Mouse (Mus musculus) heart, postnatal 25 days (tissue): ENCODE data around the gene Aqp3. TPM values are rescaled to one million over a fixed set of nuclear protein-coding genes. Genes with fewer than 3 reads are reported as not detected.
"Not testable (repeated sequence)": the region's sequence is repeated elsewhere in the genome, so short reads cannot be mapped to it uniquely, and the experiment has no call there.

Experiments
- DNase-seq: peaks from one replicate; pipeline ENCODE4 v3.0.0; 2022; ENCODE audit warnings: low spot score
- intact Hi-C: fragments of 180-260 bp; cut with DNase I; formaldehyde crosslinking; loops from one replicate; pipeline ENCODE4 v1.15.1; 2025
- total RNA-seq, 2 experiments: library from RNA; stranded (reverse); gene quantifications; 2 replicates each; pipeline ENCODE4 v1.2.3; 2021

Aqp3 gene
- total RNA-seq, 2 experiments from 2014 or later: not detected

DNA sequence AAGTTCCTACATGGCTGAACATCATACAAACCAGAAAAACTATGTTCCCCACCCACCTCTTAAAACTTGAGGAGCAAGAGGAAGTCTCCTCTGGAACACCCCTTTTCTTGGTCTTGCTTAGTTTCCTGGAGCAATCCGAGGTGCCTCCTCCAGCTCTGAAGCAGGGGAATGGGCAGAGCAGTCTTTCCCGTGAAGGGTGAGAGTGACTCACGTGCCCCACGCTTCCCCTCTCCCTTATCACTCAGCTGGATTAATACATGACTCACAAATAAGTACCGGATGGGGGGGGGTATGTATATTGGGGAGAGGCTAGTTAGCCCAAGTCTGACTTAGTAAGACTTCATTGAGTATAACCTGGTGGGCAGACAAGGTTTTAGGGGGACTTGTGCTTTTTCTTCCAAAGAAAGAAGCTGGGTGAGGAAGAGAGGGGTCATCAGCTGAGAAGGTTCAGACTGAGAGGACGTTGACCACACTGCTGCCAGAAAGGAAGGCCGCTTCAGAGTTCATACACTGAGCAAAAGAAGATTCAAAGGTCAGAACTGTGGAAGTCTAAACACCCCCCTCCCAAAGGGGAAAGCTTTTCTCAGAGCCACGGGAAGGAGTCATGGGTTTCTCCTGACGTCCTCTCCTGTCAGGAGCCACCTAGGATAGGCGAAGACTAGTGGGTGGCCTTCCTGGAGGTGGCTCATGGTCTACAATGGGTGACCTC is 10.9 kb upstream of the Aqp3 start:
- intact Hi-C loops: no loop called here
- DNase-seq: no peak

DNA sequence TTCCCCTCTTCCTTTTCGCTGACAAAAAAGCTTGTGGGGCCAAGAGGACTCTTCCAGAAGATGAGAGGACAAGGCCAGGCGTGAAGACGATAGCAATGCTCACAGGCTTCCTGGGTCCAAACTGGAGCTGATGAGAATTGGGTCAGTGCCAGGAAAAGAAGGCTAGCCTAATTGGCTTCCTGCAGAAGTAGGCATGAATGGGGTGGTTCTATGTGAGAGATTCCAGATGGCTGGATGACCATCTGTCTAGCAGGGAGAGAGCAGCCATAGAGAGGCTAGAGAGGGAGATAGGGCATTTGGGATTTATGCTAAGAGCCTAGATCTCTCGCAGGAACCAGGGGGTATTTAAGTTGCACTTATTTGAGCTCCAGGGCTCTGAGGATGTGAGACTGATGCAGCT is 9.5 kb upstream of the Aqp3 start:
- DNase-seq: no peak
- intact Hi-C loops: no loop called here

DNA sequence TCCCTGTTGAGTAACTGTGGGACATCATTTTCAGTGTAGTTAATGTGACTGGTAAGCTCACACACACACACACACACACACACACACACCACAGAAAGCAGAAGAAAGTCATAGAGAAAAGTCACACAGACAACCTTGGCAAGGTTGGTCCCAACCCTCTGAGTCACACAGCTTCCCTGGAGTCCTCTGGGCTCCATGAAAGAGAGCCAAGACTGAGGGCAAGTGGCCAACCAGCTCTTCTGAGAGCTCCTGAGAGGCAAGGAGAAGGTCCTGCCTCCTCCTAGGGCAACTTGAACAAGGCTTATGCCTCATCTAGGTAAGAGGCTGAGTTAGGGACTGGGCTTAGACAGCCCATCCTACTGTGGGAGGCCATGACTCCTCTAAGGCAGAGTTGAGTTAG is 4.9 kb upstream of the Aqp3 start:
- intact Hi-C loops: no loop called here

DNA sequence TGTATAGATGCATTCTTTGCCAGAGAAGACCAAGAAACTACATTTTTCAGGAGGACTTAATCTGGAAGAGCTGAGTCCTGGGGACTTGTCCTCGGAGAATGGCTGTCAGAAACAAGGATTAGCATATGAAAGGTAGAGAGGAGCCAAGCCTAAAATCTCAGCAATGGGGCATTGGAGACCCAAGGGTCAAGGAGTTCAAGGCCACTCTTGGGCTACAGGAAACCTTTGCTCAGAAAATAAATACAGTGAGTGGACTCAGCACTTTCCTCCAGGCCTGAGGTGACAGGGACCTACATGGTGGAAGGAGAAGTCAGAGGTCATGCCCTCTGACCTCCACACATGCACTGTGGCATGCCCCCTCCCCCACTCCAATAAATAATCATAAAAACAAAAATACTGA is 3.0 kb upstream of the Aqp3 start:
- no peak for DNase-seq
- intact Hi-C loops: no loop called here

More for the DNA sequence above, 4.9 kb upstream of the Aqp3 start:
- DNase-seq: no peak

DNA sequence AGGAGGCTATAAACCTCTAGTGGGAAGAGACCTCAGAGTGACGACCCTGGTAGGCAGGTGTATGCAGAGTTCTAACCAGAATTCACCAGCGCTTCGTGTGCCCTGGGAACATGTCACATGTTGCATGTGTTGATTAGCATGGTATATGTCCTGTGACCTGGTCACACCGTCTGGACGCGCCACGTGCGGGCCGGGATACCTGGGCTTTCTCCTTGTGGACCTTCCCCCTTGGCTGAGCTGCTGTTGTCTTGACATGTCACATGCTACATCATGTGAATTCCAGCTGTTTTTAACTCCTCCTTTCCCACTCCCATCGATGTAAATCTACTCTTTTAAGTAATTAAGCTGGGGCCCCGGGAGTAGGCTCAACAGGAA is 581 bp upstream of the Aqp3 start:
- no peak for DNase-seq
- intact Hi-C loops: no loop called here

DNA sequence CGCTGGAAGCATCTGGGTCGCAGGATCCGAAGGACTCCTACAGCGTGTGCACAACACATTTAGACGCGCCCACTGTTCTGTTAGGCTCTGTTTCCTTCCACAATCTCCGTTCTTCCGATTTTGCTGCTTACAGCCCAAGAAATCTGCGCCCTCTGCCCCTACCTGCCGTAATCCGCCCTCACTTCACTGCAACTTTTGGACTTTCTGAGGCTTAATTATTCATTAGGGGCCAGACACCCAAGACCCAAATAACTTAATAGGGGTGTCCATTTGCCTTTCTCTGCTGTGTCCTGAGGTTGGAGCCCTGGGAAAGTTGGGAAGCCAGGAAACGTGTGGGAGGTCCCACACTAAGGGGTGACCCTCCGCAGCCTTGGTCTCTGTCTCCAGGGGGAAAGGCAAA is 602 bp downstream of the Aqp3 start:
- no peak for DNase-seq
- intact Hi-C loops: no loop called here

DNA sequence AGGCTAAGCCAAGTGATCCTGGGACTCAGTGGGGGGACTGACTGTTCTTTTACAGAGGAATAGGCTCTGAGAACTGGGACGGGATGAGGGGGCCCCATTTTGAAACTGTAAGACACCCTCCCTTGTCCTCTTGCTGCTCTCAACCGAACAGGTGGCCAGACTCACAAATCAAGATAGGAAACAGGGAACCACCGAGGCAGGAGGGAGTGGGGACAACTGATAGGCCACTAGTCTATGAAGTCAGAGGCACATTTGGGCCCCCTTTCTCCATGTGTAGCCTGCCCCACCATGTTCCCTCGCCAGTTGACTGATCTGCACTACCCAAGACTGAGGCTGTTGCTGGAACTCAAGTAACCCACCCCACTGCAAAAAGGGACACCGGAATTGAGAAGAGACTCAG is 1.2 kb downstream of the Aqp3 start:
- no peak for DNase-seq
- intact Hi-C loops: no loop called here

DNA sequence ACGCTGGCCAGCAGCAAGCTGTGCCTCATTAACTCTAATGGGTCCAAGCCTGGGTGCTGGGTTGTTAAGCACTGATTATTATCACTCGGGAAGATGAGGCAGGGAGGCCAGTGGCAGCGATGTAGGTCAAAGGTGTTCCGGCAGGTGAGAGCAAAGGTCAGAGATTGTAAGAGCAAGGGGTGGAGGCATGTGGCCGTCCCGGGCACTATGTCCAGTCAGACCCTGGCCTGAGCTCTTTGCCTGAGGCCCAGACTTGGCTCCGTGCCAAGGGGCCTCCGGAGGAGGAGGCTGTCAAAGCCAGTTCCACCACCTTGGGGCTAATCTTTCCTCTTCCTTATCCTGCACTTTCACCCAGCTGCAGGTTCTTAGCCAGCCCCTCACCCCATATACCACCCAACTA is 1.8 kb downstream of the Aqp3 start:
- no peak for DNase-seq
- intact Hi-C loops: no loop called here

DNA sequence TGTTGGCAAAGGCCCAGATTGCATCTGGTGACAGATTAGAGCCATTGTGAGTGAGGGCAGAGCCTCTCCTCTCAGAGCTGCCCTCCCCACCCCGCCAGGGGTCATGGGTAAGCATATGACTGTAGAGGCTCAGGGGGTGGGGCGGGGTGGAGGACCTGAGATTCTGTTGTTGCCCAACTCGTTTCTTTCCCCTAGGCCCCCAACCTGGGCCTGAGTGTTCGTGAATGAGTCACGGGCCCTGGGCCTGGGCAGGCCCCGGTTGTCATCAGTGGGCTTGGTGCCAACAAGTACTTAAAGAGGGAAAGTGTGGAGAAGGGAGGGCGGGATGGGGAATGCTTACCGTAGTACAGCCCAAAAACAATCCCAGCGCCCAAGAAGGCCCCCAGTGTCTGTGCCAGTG is 3.6 kb downstream of the Aqp3 start:
- intact Hi-C loops: no loop called here
- no peak for DNase-seq

DNA sequence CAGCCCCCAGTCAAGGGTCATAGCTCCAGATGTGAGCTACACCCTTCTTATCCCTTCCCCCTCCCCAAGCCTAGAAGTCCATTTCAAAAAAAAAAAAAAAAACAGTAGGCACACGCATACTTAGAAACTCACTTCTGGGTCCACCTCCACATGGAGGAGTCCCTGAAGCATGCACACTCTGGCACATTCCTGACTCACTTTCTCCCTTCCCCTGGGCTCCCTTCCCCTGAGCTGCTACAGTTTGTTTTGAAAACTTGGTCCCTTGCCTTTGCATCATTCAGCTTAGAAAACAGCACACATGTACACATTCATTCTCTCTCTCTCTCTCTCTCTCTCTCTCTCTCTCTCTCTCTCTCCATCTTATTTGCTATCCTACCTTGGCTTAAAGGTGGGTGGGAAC is 5.0 kb downstream of the Aqp3 start:
- intact Hi-C loops: no loop called here
- DNase-seq: no peak

DNA sequence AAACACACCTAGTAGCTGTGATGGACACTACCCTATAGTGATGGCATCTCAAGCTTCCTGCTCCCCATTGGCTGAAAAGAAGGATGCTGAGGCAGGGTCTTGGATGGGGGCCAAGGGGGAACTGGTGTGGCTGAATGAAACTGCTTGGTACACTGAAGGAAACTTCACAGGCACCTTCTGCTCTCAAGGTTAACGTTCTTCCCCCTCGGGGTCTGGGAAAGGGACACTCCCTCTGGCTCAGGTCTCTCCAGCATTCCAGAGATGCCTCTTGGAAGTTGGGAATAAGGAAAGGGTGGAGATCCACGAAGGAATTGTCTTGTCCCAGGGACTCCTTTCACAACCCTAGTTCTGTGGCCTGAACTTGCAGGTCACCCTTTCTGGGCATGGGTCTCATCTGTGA is 6.6 kb downstream of the Aqp3 start:
- intact Hi-C loops: no loop called here
- DNase-seq: no peak

DNA sequence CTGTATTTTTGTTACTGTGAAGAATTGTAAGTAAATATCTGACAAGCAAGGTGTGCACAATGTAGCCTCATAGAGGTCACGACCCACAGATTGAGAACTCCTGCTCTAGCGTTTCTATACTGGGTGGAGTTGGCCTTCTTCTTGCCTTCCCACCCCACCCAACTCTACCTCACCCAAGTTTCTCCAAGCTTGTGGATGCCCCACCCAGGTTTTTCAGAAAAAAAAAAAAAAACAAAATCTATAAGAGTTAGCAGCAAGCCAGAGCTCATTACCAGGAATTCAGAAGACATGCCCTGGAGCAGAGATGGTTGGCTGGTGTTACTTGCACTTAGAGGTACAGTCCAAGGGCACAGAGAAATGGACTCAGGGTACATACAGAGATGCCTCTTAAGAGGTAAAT is 8.3 kb downstream of the Aqp3 start:
- DNase-seq: no peak
- intact Hi-C loops: no loop called here

DNA sequence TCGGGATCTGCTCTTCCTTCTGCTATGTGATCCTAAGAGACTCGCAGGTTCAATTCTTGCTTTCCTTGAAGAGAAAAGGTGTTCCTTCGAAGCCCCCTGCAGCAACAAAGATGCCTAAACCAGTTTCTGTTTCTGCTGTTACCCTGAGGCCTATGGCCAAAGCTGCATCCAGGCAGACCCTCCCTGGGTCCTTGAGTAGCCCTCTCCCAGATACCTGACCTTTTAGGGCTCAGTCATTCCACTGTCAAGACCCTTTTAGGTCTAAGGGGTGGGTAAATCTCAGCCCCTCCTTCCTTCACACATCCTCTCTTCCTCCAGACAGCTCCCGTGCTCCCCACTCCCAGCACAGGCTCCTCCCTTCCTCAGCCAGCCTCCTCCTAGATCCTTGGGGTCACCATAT is 8.8 kb downstream of the Aqp3 start:
- intact Hi-C loops: no loop called here

DNA sequence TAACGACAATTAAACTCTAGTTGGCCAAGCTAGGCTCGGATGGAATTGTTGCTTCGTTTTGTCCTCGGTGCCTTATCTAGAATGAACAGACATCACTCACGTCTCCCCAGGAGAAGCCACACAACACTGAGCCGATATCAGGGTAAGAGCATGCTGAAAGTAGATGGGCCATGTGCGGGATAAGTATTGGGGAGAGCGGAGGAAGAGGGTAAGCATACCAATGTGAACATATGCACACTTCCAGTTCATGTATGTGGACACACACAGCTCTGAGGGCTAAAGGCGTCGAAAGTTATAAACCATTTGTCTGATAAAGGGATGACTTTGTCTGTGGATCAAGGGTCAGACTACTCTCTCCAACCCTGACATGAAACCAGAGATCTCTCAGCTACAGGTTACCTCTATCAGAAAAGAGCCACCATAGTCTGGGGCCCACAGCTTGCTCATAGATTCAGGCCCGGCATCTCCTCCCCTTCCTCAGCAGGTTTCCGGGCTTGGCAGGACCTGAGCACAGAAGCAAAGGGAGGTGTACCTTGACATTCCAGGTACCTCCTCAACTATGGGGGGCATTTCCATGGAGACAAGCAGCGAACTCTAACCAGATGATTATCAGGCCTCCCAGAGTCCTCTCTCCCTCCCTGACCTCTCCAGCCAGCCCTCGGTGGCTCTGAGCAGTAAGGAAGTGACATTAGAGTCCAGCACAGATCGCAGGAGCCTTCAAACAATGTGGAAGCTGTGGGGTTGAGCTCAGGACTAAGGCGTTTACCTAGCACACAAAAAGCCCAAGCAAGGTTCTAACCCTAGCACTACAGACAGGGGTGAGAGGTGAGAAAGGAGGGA is 10.3 kb downstream of the Aqp3 start:
- intact Hi-C loops: no loop called here
- DNase-seq: no peak

More for the DNA sequence above, 8.8 kb downstream of the Aqp3 start:
- DNase-seq: no peak

DNA sequence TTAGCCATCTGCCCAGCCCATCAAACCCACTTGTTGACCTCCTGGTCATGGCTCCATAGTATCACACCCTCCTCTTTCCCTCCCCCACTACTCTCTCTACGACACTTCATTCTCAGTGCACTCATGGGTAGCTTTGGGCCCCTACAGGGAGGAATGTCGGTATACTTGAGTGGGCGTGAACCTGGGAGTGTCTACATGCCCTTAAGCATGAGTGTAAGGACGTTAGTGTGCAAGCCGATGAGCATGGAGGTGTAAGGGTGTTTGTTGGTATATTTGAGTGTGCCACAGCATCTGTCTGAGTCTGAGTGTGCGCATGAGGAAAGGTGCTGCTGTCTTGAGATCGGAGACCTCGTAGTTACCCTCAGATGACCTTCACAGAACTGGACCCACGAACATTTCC is 11.0 kb downstream of the Aqp3 start:
- intact Hi-C loops: no loop called here
- no peak for DNase-seq

DNA sequence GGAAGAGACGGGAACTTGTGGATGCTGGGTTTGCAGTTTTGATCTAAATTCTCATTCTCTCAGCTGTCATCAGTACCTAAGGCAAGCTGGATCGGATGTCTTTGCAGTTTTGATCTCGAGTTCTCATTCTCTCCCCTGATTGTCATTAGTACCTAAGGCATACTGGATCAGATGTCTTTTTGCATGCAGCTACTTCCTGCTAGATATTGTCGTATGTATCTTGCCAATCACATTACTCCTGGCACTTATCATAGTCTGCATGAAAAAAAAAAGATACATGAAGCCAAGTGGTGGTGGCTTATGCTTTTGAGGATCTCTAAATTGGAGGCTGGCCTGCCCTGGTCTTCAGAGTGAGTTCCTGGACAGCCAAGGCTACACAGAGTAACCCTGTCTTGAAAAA is 13.2 kb downstream of the Aqp3 start:
- intact Hi-C loops: no loop called here
- no peak for DNase-seq

DNA sequence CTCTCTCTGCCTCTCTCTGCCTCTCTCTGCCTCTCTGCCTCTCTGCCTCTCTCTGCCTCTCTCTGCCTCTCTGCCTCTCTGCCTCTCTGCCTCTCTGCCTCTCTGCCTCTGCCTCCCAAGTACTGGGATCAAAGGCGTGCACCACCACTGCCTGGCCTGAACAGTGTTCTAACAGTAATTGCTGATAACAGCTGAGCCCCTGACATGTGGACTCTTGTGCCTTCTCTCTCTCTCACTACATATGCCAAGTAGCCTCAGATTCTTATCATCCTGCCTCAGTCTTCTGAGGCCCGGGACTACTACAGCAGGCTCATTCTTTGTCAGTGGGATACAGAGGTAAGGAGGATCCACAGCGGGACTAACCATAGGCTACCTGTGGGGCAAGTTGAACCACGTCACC is 15.2 kb downstream of the Aqp3 start:
- intact Hi-C loops, DNase-seq: not testable (repeated sequence)

DNA sequence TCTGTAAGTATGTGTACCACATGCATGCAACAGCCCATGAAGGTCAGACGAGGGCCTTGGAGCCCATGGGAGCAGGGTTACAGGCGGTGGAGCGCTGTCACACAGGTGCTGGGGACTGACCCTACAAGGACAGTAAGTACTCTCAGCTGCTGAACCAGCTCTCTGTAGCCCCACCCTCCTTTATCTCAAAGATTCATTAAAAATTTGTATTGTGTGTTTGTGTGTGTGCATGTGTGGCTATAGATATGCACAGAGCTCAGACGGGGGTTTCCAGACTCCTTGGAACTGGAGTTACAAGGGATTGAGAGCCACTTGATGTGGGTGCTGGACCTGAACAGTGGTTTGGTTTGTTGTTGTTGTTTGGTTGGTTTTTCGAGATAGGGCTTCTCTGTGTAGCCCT is 16.2 kb downstream of the Aqp3 start:
- no peak for DNase-seq
- intact Hi-C loops: no loop called here

DNA sequence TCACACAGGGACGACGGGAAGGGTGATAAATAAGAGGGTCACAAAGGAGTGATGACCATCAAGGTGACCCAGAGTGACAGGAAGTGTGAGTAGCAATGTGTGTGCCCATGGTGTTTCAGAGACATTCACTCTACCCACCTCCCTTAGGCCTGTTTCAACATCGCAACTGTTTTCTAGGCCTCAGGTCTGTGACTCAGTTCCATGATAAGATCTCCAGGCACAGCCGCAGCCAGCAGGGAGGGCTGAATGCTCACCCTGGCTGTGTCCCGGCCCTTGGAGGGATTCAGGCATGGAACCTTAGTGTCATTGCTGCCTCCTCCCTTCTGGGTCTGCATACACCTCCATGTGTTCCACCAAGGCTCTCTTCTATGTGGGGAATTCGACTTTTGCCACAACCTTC is 19.3 kb downstream of the Aqp3 start:
- DNase-seq: no peak
- intact Hi-C loops: no loop called here

DNA sequence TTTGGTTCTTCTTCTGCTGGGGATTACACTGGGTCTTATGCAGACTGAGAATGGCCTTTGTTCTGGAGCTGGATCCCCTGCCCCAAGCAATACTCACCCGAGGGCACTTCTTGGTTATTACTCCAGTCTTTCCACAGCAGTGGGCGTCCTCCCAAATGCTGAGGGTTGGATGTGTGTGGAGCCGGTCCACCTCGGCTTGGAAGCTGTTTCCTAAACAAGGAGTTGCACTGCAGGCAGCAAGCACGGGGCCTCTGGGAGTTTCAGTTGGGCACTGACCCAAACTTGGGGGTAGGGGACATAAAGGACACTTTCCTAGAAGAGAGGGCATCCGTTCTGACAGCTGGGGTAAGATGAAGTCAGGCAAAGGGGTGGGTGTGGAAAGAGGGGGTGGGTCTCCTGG is 23.5 kb downstream of the Aqp3 start:
- intact Hi-C loops: no loop called here
- DNase-seq: no peak

DNA sequence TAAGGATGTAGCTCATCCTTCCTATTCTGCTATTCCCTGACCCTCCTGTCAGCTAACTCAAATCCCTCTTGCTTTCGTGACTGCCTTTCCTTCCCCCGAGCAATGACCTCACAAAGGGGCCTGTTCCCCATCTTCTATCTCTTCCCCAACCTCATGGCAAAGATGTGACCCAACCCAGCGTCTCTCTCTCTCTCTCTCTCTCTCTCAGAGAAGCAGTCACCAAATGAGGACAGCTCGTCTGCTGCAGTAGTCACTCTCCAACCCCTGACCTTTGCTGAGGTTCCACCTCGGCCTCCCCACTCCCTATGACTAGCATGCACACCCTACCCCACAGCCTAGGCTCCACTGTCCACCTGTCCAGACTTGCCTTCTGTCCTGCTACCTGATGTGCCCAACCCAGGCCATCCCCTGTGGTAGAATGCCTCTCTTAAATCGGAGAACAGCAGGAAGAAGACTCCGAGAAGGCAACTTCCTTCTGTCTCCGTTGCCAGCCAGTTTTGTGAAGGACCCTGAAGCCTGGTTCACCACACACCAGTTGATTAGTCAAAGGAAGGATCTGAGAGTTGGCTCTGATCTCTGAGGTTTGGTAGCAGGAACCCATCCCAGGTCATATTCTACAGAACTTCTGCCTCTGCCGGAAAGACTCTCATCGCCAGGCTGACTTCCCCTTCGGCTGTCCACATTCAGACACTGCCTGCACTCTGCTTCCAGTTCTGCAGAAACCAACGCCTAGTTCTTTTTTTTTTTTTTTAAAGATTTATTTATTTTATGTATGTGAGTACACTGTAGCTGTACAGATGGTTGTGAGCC is 24.8 kb downstream of the Aqp3 start:
- no peak for DNase-seq
- intact Hi-C loops: no loop called here
